Mouse (Mus musculus): ENCODE measurements at regions not wholly inside any gene's neighbourhood (a gene's known extent, or its start where the extent isn't known, plus 50 kb on each side); places are given as distances from the start of the nearest gene placed in this dataset.

DNA sequence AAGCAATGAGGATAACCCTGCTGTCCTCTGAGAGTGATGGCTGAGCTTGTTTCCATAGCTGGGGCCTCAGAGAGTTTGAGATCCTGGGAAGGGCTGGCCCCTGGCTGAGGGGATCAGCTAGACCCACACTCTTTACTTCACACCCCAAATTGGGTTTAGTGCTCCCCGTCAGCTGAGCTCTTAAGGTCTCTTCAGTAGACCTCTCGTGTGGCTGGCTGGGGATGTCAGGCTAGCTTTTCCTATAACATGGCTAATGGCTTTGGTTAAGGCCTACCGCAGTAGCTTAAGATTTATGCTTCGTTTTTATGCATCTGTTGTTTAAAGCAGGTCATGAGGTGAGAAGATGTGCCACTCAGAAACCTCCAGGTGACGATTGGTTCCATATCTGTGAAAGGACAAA lies 168.8 kb downstream of the Diras2 start:
- WGBS: 92% methylated on average over 5 of the region's 5 CpGs
- TF ChIP-seq CTCF (IDR thresholded peaks at IDR 0.05; ENCODE audit: low read depth): no peak
- H3K27me3 ChIP-seq (ENCODE audit: insufficient read depth, low read length): no peaks in the 10 kb centered on the region

DNA sequence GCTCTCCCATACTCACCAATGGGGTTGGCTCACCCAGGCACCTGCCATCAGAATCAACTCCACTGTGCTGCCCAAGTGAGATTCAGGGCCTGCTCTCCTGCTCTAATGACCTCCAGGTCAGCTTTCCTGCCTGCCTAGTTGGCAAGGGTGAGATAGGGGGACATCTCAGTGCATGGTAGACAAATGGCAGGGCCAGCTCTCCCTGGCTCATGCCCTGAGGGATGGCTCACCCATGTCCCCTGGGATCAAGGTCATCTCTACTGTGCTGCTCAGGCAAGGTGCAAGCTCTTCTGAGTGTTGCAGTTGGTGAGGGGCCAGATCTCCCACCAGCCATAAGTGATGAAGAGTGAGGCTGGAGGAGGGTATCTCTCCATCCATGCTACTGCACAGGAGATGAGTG lies 161.2 kb downstream of the Diras2 start:
- Histone ChIP-seq H3K4me1 (ENCODE audit: insufficient read depth) (no peaks in the 10 kb centered on the region), H3K9me3 (ENCODE audit: low read length) (no peaks in the 10 kb centered on the region), H3K9ac (no peak overlapping the region), H3K4me2 (ENCODE audit: low read depth) (no peak overlapping the region), H3K36me3 (ENCODE audit: insufficient read depth) (no peaks in the 10 kb centered on the region), H3K4me3 (ENCODE audit: low read depth, low read length) (no peak overlapping the region), H3K27ac (ENCODE audit: low read depth, low read length) (no peak overlapping the region), H3K27me3 (ENCODE audit: insufficient read depth, low read length) (no peaks in the 10 kb centered on the region)
- ATAC-seq (no peak), DNase-seq (no peak)
- TF ChIP-seq CTCF (IDR thresholded peaks at IDR 0.05; ENCODE audit: low read depth): no peak

More for the DNA sequence above, 168.8 kb downstream of the Diras2 start:
- Histone ChIP-seq H3K36me3 (ENCODE audit: insufficient read depth) (no peaks in the 10 kb centered on the region), H3K27ac (ENCODE audit: low read depth, low read length) (peak overlapping the region; percentile 75), H3K9ac (no peak overlapping the region), H3K4me3 (ENCODE audit: low read depth, low read length) (no peak overlapping the region), H3K4me1 (ENCODE audit: insufficient read depth) (0 out of 2 replicates have a peak, but pooled peaks cover 3% of the 10 kb centered on the region), H3K9me3 (ENCODE audit: low read length) (no peaks in the 10 kb centered on the region), H3K4me2 (ENCODE audit: low read depth) (no peak overlapping the region)
- DNase-seq (no peak), ATAC-seq (no peak)

DNA sequence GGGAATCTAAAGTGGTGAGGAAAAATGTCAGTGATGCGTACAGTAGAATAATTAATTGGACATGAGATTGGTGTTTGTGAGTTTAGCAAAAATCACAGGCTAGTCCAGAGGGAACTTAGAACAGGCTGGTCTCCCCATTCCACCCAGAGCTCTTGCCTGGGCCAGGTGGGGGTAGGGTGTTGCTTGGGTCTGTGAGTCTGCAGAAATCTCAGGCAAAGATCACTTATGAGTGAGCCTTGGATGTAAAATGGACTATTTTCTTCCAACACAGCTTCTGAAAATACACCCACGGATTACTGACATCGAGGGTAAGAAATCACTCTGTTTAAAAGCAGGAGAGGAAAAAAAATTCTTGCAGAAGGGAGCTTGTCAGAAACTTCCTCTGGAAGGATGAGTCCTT lies 159.1 kb downstream of the Diras2 start:
- Histone ChIP-seq H3K9ac (no peak overlapping the region), H3K9me3 (ENCODE audit: low read length) (no peaks in the 10 kb centered on the region), H3K4me1 (ENCODE audit: insufficient read depth) (no peaks in the 10 kb centered on the region), H3K27me3 (ENCODE audit: insufficient read depth, low read length) (no peaks in the 10 kb centered on the region), H3K27ac (ENCODE audit: low read depth, low read length) (no peak overlapping the region), H3K4me2 (ENCODE audit: low read depth) (no peak overlapping the region), H3K36me3 (ENCODE audit: insufficient read depth) (no peaks in the 10 kb centered on the region), H3K4me3 (ENCODE audit: low read depth, low read length) (no peak overlapping the region)
- no peak for ATAC-seq
- TF ChIP-seq CTCF (IDR thresholded peaks at IDR 0.05; ENCODE audit: low read depth): no peak
- no peak for DNase-seq
- 85% methylated on average over 3 of the region's 3 CpGs for WGBS

DNA sequence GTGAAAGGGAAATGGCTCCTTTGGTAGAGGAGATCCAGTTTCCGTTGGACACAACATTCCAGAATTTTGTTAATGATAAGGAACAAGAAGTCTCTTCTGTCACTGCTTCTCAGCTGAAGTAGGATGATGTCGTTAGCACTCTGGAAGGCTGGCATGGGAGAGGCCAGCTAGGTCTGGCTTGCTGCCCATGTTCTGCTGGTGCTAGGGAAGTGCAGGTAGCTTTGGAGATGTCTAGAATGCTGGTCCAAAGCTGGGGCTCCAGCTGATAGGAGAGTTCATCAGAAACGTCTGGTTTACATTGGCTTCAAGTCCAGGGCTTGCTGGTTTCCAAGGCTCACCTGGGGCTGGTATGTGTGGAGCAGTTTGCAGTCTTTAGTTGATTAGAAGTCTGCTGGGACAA lies 156.3 kb downstream of the Diras2 start:
- ATAC-seq: no peak
- TF ChIP-seq CTCF (IDR thresholded peaks at IDR 0.05; ENCODE audit: low read depth): no peak
- Histone ChIP-seq H3K27me3 (ENCODE audit: insufficient read depth, low read length) (no peaks in the 10 kb centered on the region), H3K9ac (no peak overlapping the region), H3K27ac (ENCODE audit: low read depth, low read length) (no peak overlapping the region), H3K9me3 (ENCODE audit: low read length) (0 out of 2 replicates have a peak, but pooled peaks cover 4% of the 10 kb centered on the region), H3K4me3 (ENCODE audit: low read depth, low read length) (no peak overlapping the region), H3K36me3 (ENCODE audit: insufficient read depth) (no peaks in the 10 kb centered on the region), H3K4me1 (ENCODE audit: insufficient read depth) (no peaks in the 10 kb centered on the region), H3K4me2 (ENCODE audit: low read depth) (no peak overlapping the region)
- no peak for DNase-seq
- 69% methylated on average over 3 of the region's 3 CpGs for WGBS

DNA sequence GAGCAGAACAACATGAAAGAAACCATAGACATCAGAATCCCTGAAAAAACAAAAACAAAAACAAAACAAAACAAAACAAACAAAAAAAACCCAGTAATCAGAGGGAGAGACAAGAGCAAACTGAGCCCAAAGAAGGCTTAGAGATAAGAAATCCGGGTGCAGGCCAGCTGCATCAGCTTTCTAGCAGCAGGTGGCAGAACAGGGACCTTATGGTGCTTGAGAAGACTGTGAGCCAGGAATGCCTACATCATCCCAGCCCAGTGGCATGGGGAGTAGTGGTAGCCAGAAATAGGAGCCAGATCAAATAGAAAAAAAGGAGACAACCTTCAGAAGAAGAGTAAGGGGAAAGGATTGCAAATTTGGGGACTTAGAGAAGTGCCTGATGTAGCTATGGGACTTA lies 152.8 kb downstream of the Diras2 start:
- Histone ChIP-seq H3K27me3 (ENCODE audit: insufficient read depth, low read length) (no peaks in the 10 kb centered on the region), H3K9me3 (ENCODE audit: low read length) (0 out of 2 replicates have a peak, but pooled peaks cover 5% of the 10 kb centered on the region), H3K36me3 (ENCODE audit: insufficient read depth) (no peaks in the 10 kb centered on the region), H3K4me2 (ENCODE audit: low read depth) (no peak overlapping the region), H3K4me3 (ENCODE audit: low read depth, low read length) (no peak overlapping the region), H3K4me1 (ENCODE audit: insufficient read depth) (no peaks in the 10 kb centered on the region), H3K27ac (ENCODE audit: low read depth, low read length) (no peak overlapping the region), H3K9ac (no peak overlapping the region)
- peak; percentile 11; the same call in 1 of the 2 replicates for TF ChIP-seq CTCF (IDR thresholded peaks at IDR 0.05; ENCODE audit: low read depth)
- ATAC-seq: peak; percentile 66
- 37% methylated on average over 1 of the region's 1 CpGs for WGBS
- peak; percentile 76 for DNase-seq

DNA sequence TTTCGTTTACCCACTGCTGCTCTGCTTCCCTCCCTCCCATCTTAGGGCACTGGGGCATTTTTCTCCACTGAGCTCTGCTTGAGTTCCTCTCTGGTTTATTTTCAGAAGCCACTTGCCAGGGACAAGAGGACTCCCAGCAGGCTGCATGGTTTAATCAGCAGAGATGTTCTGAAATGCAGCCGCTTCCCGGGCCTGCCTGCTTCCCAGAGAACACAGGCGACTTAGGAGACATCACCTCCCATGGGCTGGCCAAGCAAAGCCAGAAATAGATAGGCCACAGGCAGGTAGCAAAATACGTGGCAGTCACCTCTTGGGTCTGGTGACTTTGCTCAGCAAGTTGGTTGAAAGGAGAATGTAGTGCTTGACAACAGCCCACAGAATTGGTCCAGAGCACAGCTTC lies 141.8 kb downstream of the Diras2 start:
- 85% methylated on average over 5 of the region's 5 CpGs for WGBS
- H3K36me3 ChIP-seq (ENCODE audit: insufficient read depth): no peaks in the 10 kb centered on the region
- H3K4me2 ChIP-seq (ENCODE audit: low read depth): no peak overlapping the region
- TF ChIP-seq CTCF (IDR thresholded peaks at IDR 0.05; ENCODE audit: low read depth): no peak
- no peak for DNase-seq
- no peaks in the 10 kb centered on the region for H3K4me1 ChIP-seq (ENCODE audit: insufficient read depth)
- no peak overlapping the region for H3K4me3 ChIP-seq (ENCODE audit: low read depth, low read length)
- no peak for ATAC-seq
- H3K27me3 ChIP-seq (ENCODE audit: insufficient read depth, low read length): no peaks in the 10 kb centered on the region
- H3K9me3 ChIP-seq (ENCODE audit: low read length): peaks cover 4% of the 10 kb centered on the region; the same call in 1 of the 2 replicates
- H3K27ac ChIP-seq (ENCODE audit: low read depth, low read length): no peak overlapping the region
- no peak overlapping the region for H3K9ac ChIP-seq

DNA sequence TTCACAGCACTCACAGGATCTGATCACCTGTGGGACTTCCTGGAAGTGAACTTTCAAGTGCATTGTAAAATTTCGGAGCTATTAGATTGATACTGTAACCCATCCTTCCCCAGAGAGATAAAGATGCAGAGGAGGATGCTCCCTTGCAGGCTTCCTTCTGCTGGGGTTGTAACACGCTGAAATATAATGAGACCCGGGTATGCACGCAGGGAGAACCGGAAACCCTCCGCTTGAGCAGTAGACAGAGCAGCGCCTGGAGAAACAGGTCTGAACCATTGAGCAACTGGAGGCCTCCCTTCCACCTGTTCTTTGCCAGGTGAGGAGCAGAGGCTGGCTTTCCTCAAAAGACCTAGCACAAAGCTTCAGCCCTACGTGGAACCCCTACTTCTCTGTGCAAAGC lies 135.3 kb downstream of the Diras2 start:
- DNase-seq (no peak), ATAC-seq (no peak)
- Histone ChIP-seq H3K27me3 (ENCODE audit: insufficient read depth, low read length) (no peaks in the 10 kb centered on the region), H3K4me2 (ENCODE audit: low read depth) (no peak overlapping the region), H3K4me1 (ENCODE audit: insufficient read depth) (no peaks in the 10 kb centered on the region), H3K27ac (ENCODE audit: low read depth, low read length) (no peak overlapping the region), H3K9me3 (ENCODE audit: low read length) (no peaks in the 10 kb centered on the region), H3K4me3 (ENCODE audit: low read depth, low read length) (no peak overlapping the region), H3K36me3 (ENCODE audit: insufficient read depth) (no peaks in the 10 kb centered on the region), H3K9ac (no peak overlapping the region)
- 83% methylated on average over 8 of the region's 8 CpGs for WGBS
- no peak for TF ChIP-seq CTCF (IDR thresholded peaks at IDR 0.05; ENCODE audit: low read depth)

DNA sequence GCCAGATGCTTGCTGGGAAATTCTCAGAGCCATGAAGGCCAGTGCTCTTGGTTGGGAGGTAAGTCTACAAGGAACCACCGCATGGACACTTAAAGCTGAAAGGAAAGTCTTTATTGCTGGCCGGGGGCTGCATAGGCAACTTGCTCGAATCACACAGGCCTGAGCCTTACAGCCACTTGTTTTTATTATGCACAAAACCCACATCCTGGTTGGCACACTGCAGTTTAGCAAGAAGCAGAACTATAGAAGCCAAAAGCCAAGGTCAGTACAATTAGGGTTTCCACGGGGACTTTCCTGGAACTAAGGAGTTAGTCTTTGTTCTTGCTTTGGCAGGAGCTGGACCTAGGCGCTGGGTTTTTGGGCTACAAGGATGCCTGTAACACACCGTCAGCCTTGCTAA lies 132.7 kb downstream of the Diras2 start:
- Histone ChIP-seq H3K27me3 (ENCODE audit: insufficient read depth, low read length) (no peaks in the 10 kb centered on the region), H3K4me3 (ENCODE audit: low read depth, low read length) (no peak overlapping the region), H3K9ac (no peak overlapping the region), H3K36me3 (ENCODE audit: insufficient read depth) (no peaks in the 10 kb centered on the region), H3K9me3 (ENCODE audit: low read length) (no peaks in the 10 kb centered on the region), H3K4me1 (ENCODE audit: insufficient read depth) (no peaks in the 10 kb centered on the region), H3K27ac (ENCODE audit: low read depth, low read length) (no peak overlapping the region), H3K4me2 (ENCODE audit: low read depth) (no peak overlapping the region)
- TF ChIP-seq CTCF (IDR thresholded peaks at IDR 0.05; ENCODE audit: low read depth): no peak
- 64% methylated on average over 6 of the region's 6 CpGs for WGBS
- DNase-seq (no peak), ATAC-seq (no peak)
